Mouse (Mus musculus): ENCODE measurements around the gene Borcs8. TPM values are rescaled to one million over a fixed set of nuclear protein-coding genes. Genes with fewer than 3 reads are reported as not detected.

The Borcs8 gene
- polyA plus RNA-seq (2015; fragmentation: Nextera tagmentation; extraction: Ambion mirVana) = 56.1 and 57.4 TPM in 2 replicates

GRCm38 (mm10) chr8:70139026-70139857, at the start of gene Borcs8, which contains the start of the genes Rfxank and Mef2b:
TSS of gene Borcs8 (plus strand) at chr8:70139499.
TSS of gene Rfxank (minus strand) at chr8:70139154.
TSS of gene Mef2b (plus strand) at chr8:70139711.
- Histone ChIP-seq H3K4me2 (peak within 1 kb of the TSS; percentile 87), H3K36me3 (peaks cover 50% of the 10 kb centered on the region), H3K27ac (peak within 1 kb of the TSS; percentile 87), H3K4me3 (peak within 1 kb of the TSS; percentile 81), H3K4me1 (peaks cover 20% of the 10 kb centered on the region), H3K27me3 (no peaks in the 10 kb centered on the region), H3K9ac (peak within 1 kb of the TSS; percentile 87), H3K9me3 (no peaks in the 10 kb centered on the region)
- WGBS = under 1% methylated on average over 46 of the region's 46 CpGs
- peak; percentile 96 for ATAC-seq (ENCODE audit: insufficient number of reproducible peaks, insufficient read depth, low FRiP score, low TSS enrichment, low read depth)

- no peaks in the 10 kb centered on the region for H3K36me3 ChIP-seq
- no peak overlapping the region for H3K4me2 ChIP-seq
- no peak for ATAC-seq (ENCODE audit: insufficient number of reproducible peaks, insufficient read depth, low FRiP score, low TSS enrichment, low read depth)
- H3K4me3 ChIP-seq = no peak overlapping the region
- 49% methylated on average over 8 of the region's 8 CpGs for WGBS
- peaks cover 7% of the 10 kb centered on the region for H3K4me1 ChIP-seq
- peaks cover 59% of the 10 kb centered on the region for H3K27me3 ChIP-seq
- H3K9ac ChIP-seq = no peak overlapping the region
- no peaks in the 10 kb centered on the region; the same call in 1 of the 2 replicates for H3K9me3 ChIP-seq
- no peak overlapping the region for H3K27ac ChIP-seq
Observed at GRCm38 (mm10) chr8:70092786-70093185, 46.5 kb upstream of the Borcs8 start.

GRCm38 (mm10) chr8:70099276-70099675, 40.0 kb upstream of the Borcs8 start:
- Histone ChIP-seq H3K36me3 (no peaks in the 10 kb centered on the region), H3K4me1 (no peaks in the 10 kb centered on the region), H3K4me2 (no peak overlapping the region), H3K27ac (no peak overlapping the region), H3K9ac (no peak overlapping the region), H3K4me3 (no peak overlapping the region), H3K27me3 (peaks cover 11% of the 10 kb centered on the region), H3K9me3 (no peaks in the 10 kb centered on the region; the same call in 1 of the 2 replicates)
- ATAC-seq (ENCODE audit: insufficient number of reproducible peaks, insufficient read depth, low FRiP score, low TSS enrichment, low read depth) = no peak
- 76% methylated on average over 8 of the region's 8 CpGs for WGBS

- ATAC-seq (ENCODE audit: insufficient number of reproducible peaks, insufficient read depth, low FRiP score, low TSS enrichment, low read depth) = no peak
Observed at GRCm38 (mm10) chr8:70100241-70100640, 39.1 kb upstream of the Borcs8 start.

GRCm38 (mm10) chr8:70104506-70104905, 34.8 kb upstream of the Borcs8 start:
- Histone ChIP-seq H3K4me2 (no peak overlapping the region), H3K27me3 (peaks cover 26% of the 10 kb centered on the region), H3K4me3 (no peak overlapping the region), H3K9ac (no peak overlapping the region), H3K4me1 (no peaks in the 10 kb centered on the region), H3K36me3 (no peaks in the 10 kb centered on the region), H3K9me3 (no peaks in the 10 kb centered on the region), H3K27ac (no peak overlapping the region)
- 20% methylated on average over 6 of the region's 6 CpGs for WGBS
- ATAC-seq (ENCODE audit: insufficient number of reproducible peaks, insufficient read depth, low FRiP score, low TSS enrichment, low read depth) = no peak

More at GRCm38 (mm10) chr8:70100241-70100640, 39.1 kb upstream of the Borcs8 start:
- no peak overlapping the region for H3K4me3 ChIP-seq
- H3K27me3 ChIP-seq = peaks cover 11% of the 10 kb centered on the region
- no peak overlapping the region for H3K4me2 ChIP-seq
- H3K36me3 ChIP-seq = no peaks in the 10 kb centered on the region
- H3K27ac ChIP-seq = no peak overlapping the region
- H3K9me3 ChIP-seq = no peaks in the 10 kb centered on the region; the same call in 1 of the 2 replicates
- 83% methylated on average over 8 of the region's 8 CpGs for WGBS
- H3K9ac ChIP-seq = no peak overlapping the region
- no peaks in the 10 kb centered on the region for H3K4me1 ChIP-seq

- ATAC-seq (ENCODE audit: insufficient number of reproducible peaks, insufficient read depth, low FRiP score, low TSS enrichment, low read depth) = no peak
- no peaks in the 10 kb centered on the region for H3K36me3 ChIP-seq
- no peak overlapping the region for H3K4me2 ChIP-seq
- H3K9ac ChIP-seq = no peak overlapping the region
- no peak overlapping the region for H3K4me3 ChIP-seq
- no peaks in the 10 kb centered on the region for H3K4me1 ChIP-seq
- 75% methylated on average over 7 of the region's 7 CpGs for WGBS
- no peaks in the 10 kb centered on the region for H3K9me3 ChIP-seq
- H3K27me3 ChIP-seq = peaks cover 30% of the 10 kb centered on the region
- no peak overlapping the region for H3K27ac ChIP-seq
Observed at GRCm38 (mm10) chr8:70104922-70105321, 34.4 kb upstream of the Borcs8 start.

GRCm38 (mm10) chr8:70110451-70110850, 28.8 kb upstream of the Borcs8 start:
- 73% methylated on average over 2 of the region's 2 CpGs for WGBS
- Histone ChIP-seq H3K36me3 (no peaks in the 10 kb centered on the region), H3K4me3 (no peak overlapping the region), H3K4me1 (peaks cover 12% of the 10 kb centered on the region), H3K27ac (no peak overlapping the region), H3K9me3 (no peaks in the 10 kb centered on the region), H3K9ac (no peak overlapping the region), H3K27me3 (peaks cover 86% of the 10 kb centered on the region), H3K4me2 (no peak overlapping the region)
- ATAC-seq (ENCODE audit: insufficient number of reproducible peaks, insufficient read depth, low FRiP score, low TSS enrichment, low read depth) = no peak

GRCm38 (mm10) chr8:70111192-70111795, 28.0 kb upstream of the Borcs8 start:
- no peaks in the 10 kb centered on the region for H3K9me3 ChIP-seq
- H3K4me2 ChIP-seq = peak overlapping the region; percentile 27
- no peaks in the 10 kb centered on the region for H3K36me3 ChIP-seq
- H3K27me3 ChIP-seq = peaks cover 91% of the 10 kb centered on the region
- no peak overlapping the region for H3K9ac ChIP-seq
- ATAC-seq (ENCODE audit: insufficient number of reproducible peaks, insufficient read depth, low FRiP score, low TSS enrichment, low read depth) = no peak
- peak overlapping the region; percentile 17 for H3K4me3 ChIP-seq
- H3K27ac ChIP-seq = no peak overlapping the region
- H3K4me1 ChIP-seq = peaks cover 12% of the 10 kb centered on the region
- 43% methylated on average over 23 of the region's 23 CpGs for WGBS

- peaks cover 99% of the 10 kb centered on the region for H3K27me3 ChIP-seq
- no peak overlapping the region for H3K4me2 ChIP-seq
- H3K4me1 ChIP-seq = peaks cover 12% of the 10 kb centered on the region
- 8% methylated on average over 43 of the region's 43 CpGs for WGBS
- H3K9me3 ChIP-seq = no peaks in the 10 kb centered on the region
- H3K4me3 ChIP-seq = no peak overlapping the region; the same call in 1 of the 2 replicates
- no peak overlapping the region for H3K27ac ChIP-seq
- no peak for ATAC-seq (ENCODE audit: insufficient number of reproducible peaks, insufficient read depth, low FRiP score, low TSS enrichment, low read depth)
- H3K9ac ChIP-seq = no peak overlapping the region
- H3K36me3 ChIP-seq = no peaks in the 10 kb centered on the region
Observed at GRCm38 (mm10) chr8:70112401-70113016, 26.8 kb upstream of the Borcs8 start.

GRCm38 (mm10) chr8:70114488-70114887, 24.8 kb upstream of the Borcs8 start:
- no peak overlapping the region for H3K4me3 ChIP-seq
- H3K9ac ChIP-seq = no peak overlapping the region
- ATAC-seq (ENCODE audit: insufficient number of reproducible peaks, insufficient read depth, low FRiP score, low TSS enrichment, low read depth) = no peak
- peaks cover 12% of the 10 kb centered on the region for H3K4me1 ChIP-seq
- H3K9me3 ChIP-seq = no peaks in the 10 kb centered on the region
- H3K27ac ChIP-seq = no peak overlapping the region
- H3K36me3 ChIP-seq = no peaks in the 10 kb centered on the region
- 16% methylated on average over 6 of the region's 6 CpGs for WGBS
- H3K4me2 ChIP-seq = no peak overlapping the region
- H3K27me3 ChIP-seq = peaks cover 100% of the 10 kb centered on the region

GRCm38 (mm10) chr8:70114892-70115291, 24.4 kb upstream of the Borcs8 start:
- Histone ChIP-seq H3K27me3 (peaks cover 100% of the 10 kb centered on the region), H3K4me1 (peaks cover 12% of the 10 kb centered on the region), H3K9me3 (no peaks in the 10 kb centered on the region), H3K36me3 (no peaks in the 10 kb centered on the region), H3K4me2 (no peak overlapping the region), H3K9ac (no peak overlapping the region), H3K4me3 (no peak overlapping the region), H3K27ac (no peak overlapping the region)
- WGBS = 69% methylated on average over 13 of the region's 13 CpGs
- ATAC-seq (ENCODE audit: insufficient number of reproducible peaks, insufficient read depth, low FRiP score, low TSS enrichment, low read depth) = no peak

All from embryonic facial prominence, embryonic 13.5 days (tissue).